Mouse (Mus musculus): Measurements from ENCODE around the gene Timm22. TPM values are rescaled to one million over a fixed set of nuclear protein-coding genes. Genes with fewer than 3 reads are reported as not detected.

The Timm22 gene
- polyA plus RNA-seq, 1 experiment = 17.4 TPM

GRCm38 (mm10) chr11:76415985-76416384, 9.2 kb downstream of the Timm22 start:
- Histone ChIP-seq H3K27ac (ENCODE audit: insufficient read depth, low read depth, low read length) (no peak overlapping the region), H3K36me3 (ENCODE audit: control insufficient read depth, insufficient read depth, low read length) (no peaks in the 10 kb centered on the region; the same call in 1 of the 2 replicates), H3K27me3 (replicated peaks; ENCODE audit: control insufficient read depth, insufficient read depth, low read length) (no peaks in the 10 kb centered on the region), H3K4me1 (ENCODE audit: control insufficient read depth, insufficient read depth, low read length) (no peaks in the 10 kb centered on the region), H3K4me3 (ENCODE audit: insufficient read depth, low read depth, low read length) (no peak overlapping the region)
- no peak for TF ChIP-seq CTCF (conservative IDR thresholded peaks at IDR 0.05; ENCODE audit: insufficient read depth, insufficient read length, low read depth, low read length)
- no peak for TF ChIP-seq POLR2A (IDR thresholded peaks at IDR 0.05; ENCODE audit: low read depth, low read length)
- DNase-seq = no peak
- 60% methylated on average over 2 of the region's 2 CpGs for WGBS

GRCm38 (mm10) chr11:76418423-76418822, 11.7 kb downstream of the Timm22 start:
- no peaks in the 10 kb centered on the region for H3K27me3 ChIP-seq (replicated peaks; ENCODE audit: control insufficient read depth, insufficient read depth, low read length)
- H3K4me3 ChIP-seq (ENCODE audit: insufficient read depth, low read depth, low read length) = no peak overlapping the region
- no peaks in the 10 kb centered on the region for H3K4me1 ChIP-seq (ENCODE audit: control insufficient read depth, insufficient read depth, low read length)
- H3K36me3 ChIP-seq (ENCODE audit: control insufficient read depth, insufficient read depth, low read length) = no peaks in the 10 kb centered on the region; the same call in 1 of the 2 replicates
- TF ChIP-seq CTCF (conservative IDR thresholded peaks at IDR 0.05; ENCODE audit: insufficient read depth, insufficient read length, low read depth, low read length) = no peak
- no peak for TF ChIP-seq POLR2A (IDR thresholded peaks at IDR 0.05; ENCODE audit: low read depth, low read length)
- 72% methylated on average over 8 of the region's 8 CpGs for WGBS
- H3K27ac ChIP-seq (ENCODE audit: insufficient read depth, low read depth, low read length) = no peak overlapping the region
- DNase-seq = peak; percentile 29

GRCm38 (mm10) chr11:76419179-76419578, 12.4 kb downstream of the Timm22 start:
- no peaks in the 10 kb centered on the region for H3K4me1 ChIP-seq (ENCODE audit: control insufficient read depth, insufficient read depth, low read length)
- DNase-seq = no peak
- TF ChIP-seq POLR2A (IDR thresholded peaks at IDR 0.05; ENCODE audit: low read depth, low read length) (no peak), CTCF (conservative IDR thresholded peaks at IDR 0.05; ENCODE audit: insufficient read depth, insufficient read length, low read depth, low read length) (no peak)
- no peaks in the 10 kb centered on the region; the same call in 1 of the 2 replicates for H3K36me3 ChIP-seq (ENCODE audit: control insufficient read depth, insufficient read depth, low read length)
- H3K4me3 ChIP-seq (ENCODE audit: insufficient read depth, low read depth, low read length) = no peak overlapping the region
- H3K27ac ChIP-seq (ENCODE audit: insufficient read depth, low read depth, low read length) = no peak overlapping the region
- H3K27me3 ChIP-seq (replicated peaks; ENCODE audit: control insufficient read depth, insufficient read depth, low read length) = no peaks in the 10 kb centered on the region
- 71% methylated on average over 4 of the region's 4 CpGs for WGBS

GRCm38 (mm10) chr11:76420896-76421295, 14.1 kb downstream of the Timm22 start:
- no peaks in the 10 kb centered on the region; the same call in 1 of the 2 replicates for H3K36me3 ChIP-seq (ENCODE audit: control insufficient read depth, insufficient read depth, low read length)
- H3K27me3 ChIP-seq (replicated peaks; ENCODE audit: control insufficient read depth, insufficient read depth, low read length) = no peaks in the 10 kb centered on the region
- WGBS = 60% methylated on average over 4 of the region's 4 CpGs
- H3K4me3 ChIP-seq (ENCODE audit: insufficient read depth, low read depth, low read length) = no peak overlapping the region
- DNase-seq = peak; percentile 48
- no peaks in the 10 kb centered on the region for H3K4me1 ChIP-seq (ENCODE audit: control insufficient read depth, insufficient read depth, low read length)
- no peak for TF ChIP-seq POLR2A (IDR thresholded peaks at IDR 0.05; ENCODE audit: low read depth, low read length)
- TF ChIP-seq CTCF (conservative IDR thresholded peaks at IDR 0.05; ENCODE audit: insufficient read depth, insufficient read length, low read depth, low read length) = no peak
- no peak overlapping the region for H3K27ac ChIP-seq (ENCODE audit: insufficient read depth, low read depth, low read length)

GRCm38 (mm10) chr11:76425749-76426148, 19.0 kb downstream of the Timm22 start:
- TF ChIP-seq POLR2A (IDR thresholded peaks at IDR 0.05; ENCODE audit: low read depth, low read length) (no peak), CTCF (conservative IDR thresholded peaks at IDR 0.05; ENCODE audit: insufficient read depth, insufficient read length, low read depth, low read length) (no peak)
- H3K36me3 ChIP-seq (ENCODE audit: control insufficient read depth, insufficient read depth, low read length) = no peaks in the 10 kb centered on the region; the same call in 1 of the 2 replicates
- 81% methylated on average over 6 of the region's 6 CpGs for WGBS

GRCm38 (mm10) chr11:76427781-76428180, 21.0 kb downstream of the Timm22 start:
- no peak for DNase-seq
- Histone ChIP-seq H3K4me3 (ENCODE audit: insufficient read depth, low read depth, low read length) (no peak overlapping the region), H3K36me3 (ENCODE audit: control insufficient read depth, insufficient read depth, low read length) (no peaks in the 10 kb centered on the region), H3K27me3 (replicated peaks; ENCODE audit: control insufficient read depth, insufficient read depth, low read length) (no peaks in the 10 kb centered on the region), H3K27ac (ENCODE audit: insufficient read depth, low read depth, low read length) (no peak overlapping the region), H3K4me1 (ENCODE audit: control insufficient read depth, insufficient read depth, low read length) (no peaks in the 10 kb centered on the region)
- TF ChIP-seq CTCF (conservative IDR thresholded peaks at IDR 0.05; ENCODE audit: insufficient read depth, insufficient read length, low read depth, low read length) = no peak
- 76% methylated on average over 3 of the region's 3 CpGs for WGBS

More at GRCm38 (mm10) chr11:76425749-76426148, 19.0 kb downstream of the Timm22 start:
- Histone ChIP-seq H3K27ac (ENCODE audit: insufficient read depth, low read depth, low read length) (no peak overlapping the region), H3K27me3 (replicated peaks; ENCODE audit: control insufficient read depth, insufficient read depth, low read length) (no peaks in the 10 kb centered on the region), H3K4me1 (ENCODE audit: control insufficient read depth, insufficient read depth, low read length) (no peaks in the 10 kb centered on the region), H3K4me3 (ENCODE audit: insufficient read depth, low read depth, low read length) (no peak overlapping the region)
- DNase-seq = no peak

GRCm38 (mm10) chr11:76429046-76429445, 22.3 kb downstream of the Timm22 start:
- Histone ChIP-seq H3K4me1 (ENCODE audit: control insufficient read depth, insufficient read depth, low read length) (no peaks in the 10 kb centered on the region), H3K27me3 (replicated peaks; ENCODE audit: control insufficient read depth, insufficient read depth, low read length) (no peaks in the 10 kb centered on the region), H3K4me3 (ENCODE audit: insufficient read depth, low read depth, low read length) (no peak overlapping the region), H3K27ac (ENCODE audit: insufficient read depth, low read depth, low read length) (no peak overlapping the region), H3K36me3 (ENCODE audit: control insufficient read depth, insufficient read depth, low read length) (no peaks in the 10 kb centered on the region)
- TF ChIP-seq POLR2A (IDR thresholded peaks at IDR 0.05; ENCODE audit: low read depth, low read length) = no peak
- no peak; the same call in 1 of the 2 replicates for TF ChIP-seq CTCF (conservative IDR thresholded peaks at IDR 0.05; ENCODE audit: insufficient read depth, insufficient read length, low read depth, low read length)
- WGBS = 79% methylated on average over 4 of the region's 4 CpGs
- no peak for DNase-seq

Measured in kidney, adult 2 months (tissue).